Mouse (Mus musculus): Measurements from ENCODE around the gene Prdm16.

Prdm16 gene

GRCm38 (mm10) chr4:154390333-154391080 is 246.2 kb downstream of the Prdm16 start:
- no peak for ATAC-seq (ENCODE audit: low TSS enrichment)

GRCm38 (mm10) chr4:154389641-154390040 is 247.0 kb downstream of the Prdm16 start:
- no peak for ATAC-seq (ENCODE audit: low TSS enrichment)

- no peak for ATAC-seq (ENCODE audit: low TSS enrichment)
Observed at GRCm38 (mm10) chr4:154386810-154387209, 249.9 kb downstream of the Prdm16 start.

- no peak for ATAC-seq (ENCODE audit: low TSS enrichment)
Observed at GRCm38 (mm10) chr4:154385918-154386317, 250.8 kb downstream of the Prdm16 start.

GRCm38 (mm10) chr4:154385208-154385607 is 251.5 kb downstream of the Prdm16 start:
- ATAC-seq (ENCODE audit: low TSS enrichment), result no peak

GRCm38 (mm10) chr4:154378876-154379275 is 257.8 kb downstream of the Prdm16 start:
- ATAC-seq (ENCODE audit: low TSS enrichment), result no peak

- no peak for ATAC-seq (ENCODE audit: low TSS enrichment)
Observed at GRCm38 (mm10) chr4:154375939-154376625, 260.6 kb downstream of the Prdm16 start.

- no peak for ATAC-seq (ENCODE audit: low TSS enrichment)
Observed at GRCm38 (mm10) chr4:154371542-154372247, 265.0 kb downstream of the Prdm16 start.

- ATAC-seq (ENCODE audit: low TSS enrichment), result no peak
Observed at GRCm38 (mm10) chr4:154370841-154371240, 265.8 kb downstream of the Prdm16 start.

GRCm38 (mm10) chr4:154369089-154369488 is 267.6 kb downstream of the Prdm16 start:
- ATAC-seq (ENCODE audit: low TSS enrichment), result no peak

- ATAC-seq (ENCODE audit: low TSS enrichment), result no peak
Observed at GRCm38 (mm10) chr4:154366836-154367235, 269.8 kb downstream of the Prdm16 start.

GRCm38 (mm10) chr4:154364752-154365151 is 271.9 kb downstream of the Prdm16 start:
- peak; percentile 62; the same call in 1 of the 2 replicates for ATAC-seq (ENCODE audit: low TSS enrichment)

GRCm38 (mm10) chr4:154360850-154361249 is 275.8 kb downstream of the Prdm16 start:
- ATAC-seq (ENCODE audit: low TSS enrichment), result no peak

GRCm38 (mm10) chr4:154360441-154360840 is 276.2 kb downstream of the Prdm16 start:
- no peak for ATAC-seq (ENCODE audit: low TSS enrichment)

GRCm38 (mm10) chr4:154359762-154360300 is 276.8 kb downstream of the Prdm16 start:
- ATAC-seq (ENCODE audit: low TSS enrichment), result no peak

GRCm38 (mm10) chr4:154358816-154359215 is 277.9 kb downstream of the Prdm16 start:
- ATAC-seq (ENCODE audit: low TSS enrichment), result no peak

GRCm38 (mm10) chr4:154358370-154358769 is 278.3 kb downstream of the Prdm16 start:
- no peak for ATAC-seq (ENCODE audit: low TSS enrichment)

- no peak for ATAC-seq (ENCODE audit: low TSS enrichment)
Observed at GRCm38 (mm10) chr4:154355408-154355807, 281.3 kb downstream of the Prdm16 start.

- no peak for ATAC-seq (ENCODE audit: low TSS enrichment)
Observed at GRCm38 (mm10) chr4:154352246-154352645, 284.4 kb downstream of the Prdm16 start.

GRCm38 (mm10) chr4:154348197-154348786 is 288.4 kb downstream of the Prdm16 start:
- no peak for ATAC-seq (ENCODE audit: low TSS enrichment)

- no peak for ATAC-seq (ENCODE audit: low TSS enrichment)
Observed at GRCm38 (mm10) chr4:154346731-154347522, 289.7 kb downstream of the Prdm16 start.

Measured in frontal cortex, adult (tissue).